In genomic region chr19:37703902-37704509, GRCm38 (mm10) we compare ENCODE assay signal across 8 mouse cellular contexts. TPM values are rescaled to one million over a fixed set of nuclear protein-coding genes. Genes with fewer than 3 reads are reported as not detected.
A peak's percentile ranks its signal among the peaks of the same experiment; 100 is the strongest.
DNase-seq lines count a peak whose midpoint lies in the region; ATAC-seq and TF ChIP-seq lines count a peak whose summit lies in the region.

No protein-coding gene starts in this region.

- dilution Hi-C loops in CH12.LX (cut with MboI; ENCODE audit: extremely low pct_ligation_motif_present, extremely low pct_unique_long_range_greater_than_20kb, low sequenced_read_pairs): no loop called here

- TF ChIP-seq POLR2A in CH12.LX (IDR thresholded peaks at IDR 0.05; ENCODE audit: low read depth, low read length): no peak

- peak; percentile 87 for TF ChIP-seq RAD21 in CH12.LX (IDR thresholded peaks at IDR 0.05; ENCODE audit: low read depth, low read length)

- H3K27me3 ChIP-seq in CH12.LX (replicated peaks): no peaks in the 10 kb centered on the region
- H3K27me3 ChIP-seq in embryonic facial prominence, embryonic 15.5 days: peaks cover 49% of the 10 kb centered on the region

- 5% methylated on average over 3 of the region's 3 CpGs for WGBS in embryonic facial prominence, embryonic 15.5 days

- no peak overlapping the region; the same call in 1 of the 2 replicates for H3K4me2 ChIP-seq in CH12.LX (ENCODE audit: insufficient read depth, low read depth, poor library complexity, severe bottlenecking)
- no peak overlapping the region for H3K4me2 ChIP-seq in embryonic facial prominence, embryonic 15.5 days (replicated peaks)

- H3K36me3 ChIP-seq in CH12.LX (replicated peaks in 1 of 2; ENCODE audit: control insufficient read depth in 1 of 2, insufficient read depth in 1 of 2, low read length in 1 of 2): no peaks in the 10 kb centered on the region
- H3K36me3 ChIP-seq in embryonic facial prominence, embryonic 15.5 days: no peaks in the 10 kb centered on the region

- peak; percentile 84 to 94 for TF ChIP-seq CTCF in CH12.LX (conservative IDR thresholded peaks at IDR 0.05 in 1 of 2, IDR thresholded peaks at IDR 0.05 in 1 of 2; ENCODE audit: low read depth in 2 of 2, low read length in 2 of 2)

- H3K79me2 ChIP-seq in CH12.LX (replicated peaks; ENCODE audit: control insufficient read depth, extremely low read depth, insufficient read depth, poor library complexity, severe bottlenecking): no peaks in the 10 kb centered on the region

- ATAC-seq in embryonic facial prominence, embryonic 15.5 days (ENCODE audit: insufficient number of reproducible peaks, low FRiP score, low TSS enrichment, low read depth): 0 out of 2 replicates have a peak, but pooled peaks have one; percentile 19
- ATAC-seq in hematopoietic stem cell, adult 5-6 weeks (replicated peaks in 1 of 2; ENCODE audit: insufficient read depth in 1 of 2, low FRiP score in 2 of 2, low TSS enrichment in 1 of 2, low read depth in 1 of 2, poor library complexity in 2 of 2, severe bottlenecking in 2 of 2): peak; percentile 57 to 74; a peak in 2 of 4 replicates

- H3K27ac ChIP-seq in CH12.LX (ENCODE audit: insufficient read depth, low read depth): no peak overlapping the region
- H3K27ac ChIP-seq in embryonic facial prominence, embryonic 15.5 days (replicated peaks): no peak overlapping the region

- in situ Hi-C loops in CH12.LX (cut with MboI; ENCODE audit: low pct_ligation_motif_present, low pct_unique_long_range_greater_than_20kb, low sequenced_read_pairs): loop anchor here (25.0 kb wide), 1 partner anchor 133 kb away; no protein-coding TSS in a partner anchor

- H3K9ac ChIP-seq in CH12.LX (ENCODE audit: insufficient read depth, low read depth): no peak overlapping the region
- H3K9ac ChIP-seq in embryonic facial prominence, embryonic 15.5 days: no peak overlapping the region

- TF ChIP-seq EP300 in CH12.LX (IDR thresholded peaks at IDR 0.05; ENCODE audit: low read length): no peak

- peaks cover 1% of the 10 kb centered on the region for H3K9me3 ChIP-seq in CH12.LX (replicated peaks; ENCODE audit: low read length)
- H3K9me3 ChIP-seq in embryonic facial prominence, embryonic 15.5 days (replicated peaks): no peaks in the 10 kb centered on the region

- H3K4me3 ChIP-seq in CH12.LX (replicated peaks in 1 of 3; ENCODE audit: low read depth in 2 of 3, low read length in 2 of 3, poor library complexity in 1 of 3): no peak overlapping the region
- no peak overlapping the region for H3K4me3 ChIP-seq in embryonic facial prominence, embryonic 15.5 days (replicated peaks)

- DNase-seq in CH12.LX (ENCODE audit: extremely low read depth): peak; percentile 60
- DNase-seq in adrenal gland, adult 2 months: peak; percentile 82
- DNase-seq in layer of hippocampus, adult 9-11 months: peak; percentile 26
- DNase-seq in lung, postnatal 25 days (ENCODE audit: low spot score): peak; percentile 46
- peak; percentile 75 to 83 for DNase-seq in right cerebral cortex, adult 2 months (ENCODE audit: low spot score in 2 of 2)
- DNase-seq in urinary bladder, postnatal 25 days (ENCODE audit: low spot score): peak; percentile 78

- H3K4me1 ChIP-seq in CH12.LX (ENCODE audit: control insufficient read depth in 1 of 2, insufficient read depth in 2 of 2): no peaks in the 10 kb centered on the region
- H3K4me1 ChIP-seq in embryonic facial prominence, embryonic 15.5 days: peaks cover 2% of the 10 kb centered on the region

TF ChIP-seq in CH12.LX, 34 proteins besides CTCF, POLR2A, EP300 and RAD21:
- no peak for TF ChIP-seq ZMIZ1 (IDR thresholded peaks at IDR 0.05; ENCODE audit: low read depth, low read length)
- TF ChIP-seq MAZ (IDR thresholded peaks at IDR 0.05; ENCODE audit: low read depth, low read length): no peak
- TF ChIP-seq SMC3 (IDR thresholded peaks at IDR 0.05; ENCODE audit: low read depth, low read length): peak; percentile 93
- TF ChIP-seq MYC (IDR thresholded peaks at IDR 0.05; ENCODE audit: low read depth, low read length): no peak
- no peak for TF ChIP-seq MAFK (IDR thresholded peaks at IDR 0.05; ENCODE audit: insufficient replicate concordance, low read length)
- TF ChIP-seq RCOR1 (conservative IDR thresholded peaks at IDR 0.05; ENCODE audit: low read depth, low read length): no peak
- no peak for TF ChIP-seq JUND (conservative IDR thresholded peaks at IDR 0.05; ENCODE audit: low read depth, low read length)
- no peak for TF ChIP-seq MXI1 (IDR thresholded peaks at IDR 0.05; ENCODE audit: low read depth, low read length)
- 0 out of 2 replicates have a peak, but pooled peaks have one; percentile 14 for TF ChIP-seq CHD2 (IDR thresholded peaks at IDR 0.05; ENCODE audit: low read length)
- TF ChIP-seq ZC3H11A (IDR thresholded peaks at IDR 0.05; ENCODE audit: low read depth, low read length): peak; percentile 65
TF ChIP-seq in CH12.LX: peak in this region for 3.

RNA-seq across cellular contexts. Expression of gene Cyp26a1, which starts 6.4 kb away (rescaled TPM):
- total RNA-seq in CH12.LX (2012; rRNA removed) (0.17 TPM in 1 of 2 replicates, not detected in the other), CH12.LX (2014; rRNA removed) (not detected in 2 replicates)
- not detected in 2 replicates for polyA plus RNA-seq in CH12.LX (2012; ENCODE audit: insufficient read length, low read depth)
- under 1 TPM in 1 of 2 experiments, not detected in 1; 0.14 TPM for total RNA-seq in adrenal gland, adult 2 months (2021)
- polyA plus RNA-seq in adrenal gland, adult 2 months (2012; rRNA removed): not detected in 2 replicates
- 3.6 and 4.6 TPM in 2 replicates for polyA plus RNA-seq in embryonic facial prominence, embryonic 15.5 days (2015; fragmentation: Nextera tagmentation; extraction: Ambion mirVana)
- not detected in 2 replicates for total RNA-seq in hematopoietic stem cell, adult 5-6 weeks (2017)

RNA-seq across cellular contexts. Expression of gene Cyp26c1, which starts 18.6 kb away (rescaled TPM):
- total RNA-seq in CH12.LX (2012; rRNA removed): 0.08 TPM in 1 of 2 replicates, not detected in the other
- total RNA-seq in CH12.LX (2014; rRNA removed): not detected in 2 replicates
- polyA plus RNA-seq in CH12.LX (2012; ENCODE audit: insufficient read length, low read depth): not detected in 2 replicates
- not detected for total RNA-seq in adrenal gland, adult 2 months (2021)
- polyA plus RNA-seq in adrenal gland, adult 2 months (2012; rRNA removed): not detected in 2 replicates
- 1.2 and 2.0 TPM in 2 replicates for polyA plus RNA-seq in embryonic facial prominence, embryonic 15.5 days (2015; fragmentation: Nextera tagmentation; extraction: Ambion mirVana)
- total RNA-seq in hematopoietic stem cell, adult 5-6 weeks (2017): not detected in 2 replicates

Comparison
In these comparisons a context has a peak if more than half of its experiments do, and no peak if none do; other contexts are left out.
1. DNase-seq: peak in every context shown above with its lines; median percentile 82 in adrenal gland, adult 2 months; 79 in right cerebral cortex, adult 2 months; 78 in urinary bladder, postnatal 25 days; 60 in CH12.LX; 46 in lung, postnatal 25 days; 26 in layer of hippocampus, adult 9-11 months.